Mouse (Mus musculus) kidney, adult 2 months (tissue): ENCODE measurements at regions not wholly inside any gene's neighbourhood (a gene's known extent, or its start where the extent isn't known, plus 50 kb on each side); places are given as distances from the start of the nearest gene placed in this dataset.
A peak's percentile ranks its signal among the peaks of the same experiment; 100 is the strongest.

Experiments used
- DNase-seq: peaks from one replicate; pipeline ENCODE4 v3.0.0; 2021
- H3K27ac ChIP-seq: fragments of 200-500 bp; 2 replicates; pipeline ENCODE4 v1.5.1; 2012; ENCODE audit warnings: low read depth, low read length, control low read depth, inconsistent platforms; ENCODE audit not compliant: insufficient read depth
- H3K27me3 ChIP-seq: fragments of 200-500 bp; replicated peaks from 2 replicates; pipeline ENCODE4 v1.6.1; 2012; ENCODE audit warnings: mild to moderate bottlenecking, moderate library complexity, low read length, inconsistent platforms; ENCODE audit not compliant: control insufficient read depth, insufficient read depth
- H3K36me3 ChIP-seq: fragments of 200-500 bp; 2 replicates; pipeline ENCODE4 v1.6.1; 2012; ENCODE audit warnings: mild to moderate bottlenecking, moderate library complexity, low read length, inconsistent platforms; ENCODE audit not compliant: control insufficient read depth, insufficient read depth
- H3K4me1 ChIP-seq: fragments of 200-500 bp; 2 replicates; pipeline ENCODE4 v1.6.1; 2011; ENCODE audit warnings: low read length; ENCODE audit not compliant: control insufficient read depth, insufficient read depth
- H3K4me3 ChIP-seq: fragments of 200-500 bp; 2 replicates; pipeline ENCODE4 v1.5.1; 2011; ENCODE audit warnings: mild to moderate bottlenecking, low read depth, low read length, control low read depth; ENCODE audit not compliant: insufficient read depth
- CTCF ChIP-seq: fragments of 200-500 bp; conservative IDR thresholded peaks from 2 replicates; pipeline ENCODE4 v1.5.1; 2011; ENCODE audit warnings: low read depth, mild to moderate bottlenecking, control low read depth, low read length, moderate library complexity, mixed read lengths; ENCODE audit not compliant: insufficient read depth, insufficient read length
- POLR2A ChIP-seq: fragments of 200-500 bp; IDR thresholded peaks from one replicate; pipeline ENCODE4 v1.6.1; 2011; ENCODE audit warnings: low read depth, low read length, control low read depth
- WGBS: fragments of 180-500 bp; shearing (Covaris S2); methylation state at CpG from one replicate; pipeline ENCODE4 v1.1.7; 2018; 5-methylcytosine and 5-hydroxymethylcytosine counted together

DNA sequence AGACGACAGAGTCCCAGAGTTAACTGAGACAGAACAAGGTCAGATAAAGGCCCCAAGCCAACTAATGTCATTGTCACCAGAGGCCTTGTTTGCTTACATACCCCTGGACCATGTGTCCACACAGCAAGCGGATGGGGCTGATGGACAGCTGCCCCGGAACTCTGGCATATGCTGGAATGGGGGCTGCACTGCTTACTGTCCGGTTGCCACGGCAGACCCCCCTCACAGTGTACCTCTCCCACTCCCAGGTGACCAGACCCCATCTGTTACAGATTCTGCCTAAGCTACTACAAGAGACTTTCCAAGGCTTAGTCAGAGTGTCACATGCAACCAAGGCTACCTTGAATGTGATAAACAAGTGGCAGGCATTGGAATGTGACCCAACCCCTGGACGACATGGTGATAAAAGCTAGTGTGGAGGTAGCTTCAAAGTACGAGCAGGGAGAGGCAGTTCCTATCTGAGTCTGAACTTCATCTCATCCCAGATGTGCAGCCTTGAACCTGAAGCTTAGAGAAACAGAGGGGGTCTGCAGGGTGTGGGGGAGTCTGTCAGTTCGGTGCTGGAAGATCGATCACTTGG lies 117.0 kb upstream of the Zmiz1 start:
- no peak for DNase-seq
- Histone ChIP-seq H3K27me3 (no peaks in the 10 kb centered on the region), H3K4me3 (no peak overlapping the region), H3K4me1 (peaks cover 8% of the 10 kb centered on the region; the same call in 1 of the 2 replicates), H3K27ac (no peak overlapping the region), H3K36me3 (no peaks in the 10 kb centered on the region)
- WGBS: 77% methylated on average over 9 of the region's 9 CpGs
- TF ChIP-seq CTCF: no peak
- TF ChIP-seq POLR2A: no peak

GRCm38 (mm10) chr14:25342865-25343565 lies 116.0 kb upstream of the Zmiz1 start:
- no peaks in the 10 kb centered on the region for H3K36me3 ChIP-seq
- DNase-seq: no peak
- no peak overlapping the region for H3K27ac ChIP-seq
- TF ChIP-seq POLR2A: no peak
- no peak for TF ChIP-seq CTCF
- no peaks in the 10 kb centered on the region for H3K27me3 ChIP-seq
- 63% methylated on average over 4 of the region's 4 CpGs for WGBS
- no peak overlapping the region for H3K4me3 ChIP-seq
- no peaks in the 10 kb centered on the region for H3K4me1 ChIP-seq

DNA sequence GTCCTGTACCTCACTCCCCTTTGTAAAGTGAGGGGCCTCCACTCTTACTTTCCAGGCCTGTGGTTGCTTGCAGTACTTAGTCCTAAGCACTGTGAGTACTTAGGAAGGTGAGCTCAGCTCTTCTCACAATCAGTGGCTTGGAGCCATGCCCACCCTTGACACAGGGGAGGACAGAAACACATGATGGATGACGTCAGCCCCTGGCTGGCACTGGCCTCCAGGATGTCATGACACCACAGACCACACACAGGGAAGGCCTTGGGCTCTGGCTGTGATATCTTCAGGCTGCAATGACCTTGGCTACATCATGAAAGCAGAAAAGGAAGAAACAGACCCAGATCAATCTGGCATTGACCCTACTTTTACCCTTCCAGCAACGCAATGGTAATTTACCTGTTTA lies 113.0 kb upstream of the Zmiz1 start:
- DNase-seq: peak; percentile 43
- WGBS: 44% methylated on average over 2 of the region's 2 CpGs
- Histone ChIP-seq H3K4me1 (no peaks in the 10 kb centered on the region), H3K27me3 (no peaks in the 10 kb centered on the region), H3K36me3 (no peaks in the 10 kb centered on the region), H3K27ac (no peak overlapping the region), H3K4me3 (no peak overlapping the region)
- TF ChIP-seq POLR2A (no peak), CTCF (no peak)

DNA sequence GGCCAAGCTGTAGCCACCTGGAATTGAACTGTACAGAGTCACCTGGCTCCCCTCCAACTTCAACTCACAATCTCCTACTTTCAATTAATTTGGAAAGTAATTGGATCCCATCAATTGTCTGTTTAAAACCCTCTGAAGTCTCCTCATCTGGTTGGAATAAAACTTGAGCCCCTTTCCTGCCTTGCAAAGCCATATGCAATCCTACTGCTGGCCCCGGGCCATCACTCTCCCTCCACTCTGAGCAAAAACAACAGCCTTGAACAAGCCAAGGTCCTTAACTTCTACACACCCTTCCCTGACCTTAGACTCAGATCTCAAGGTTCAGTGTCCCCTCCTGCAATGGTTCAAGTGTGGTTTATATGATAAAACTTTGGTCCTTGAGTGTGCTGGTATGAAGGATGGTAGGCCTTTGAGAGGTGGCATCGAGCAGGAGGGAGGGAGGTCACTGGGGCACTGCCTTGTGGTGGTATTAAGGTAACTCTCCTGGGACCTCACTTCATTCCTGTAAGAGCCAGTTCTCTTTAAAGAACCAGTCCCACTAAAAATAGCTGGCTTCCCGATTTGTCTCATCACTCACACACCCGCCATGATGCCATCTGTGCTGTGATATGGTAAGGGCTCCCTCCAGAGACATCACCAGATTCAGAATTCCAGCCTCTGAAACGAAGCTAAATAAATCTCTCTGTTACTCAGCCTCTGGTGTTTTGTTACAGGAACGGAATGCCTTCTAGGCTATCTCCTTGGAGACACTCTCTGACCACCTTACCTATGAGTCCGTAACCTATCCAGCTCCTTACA lies 112.0 kb upstream of the Zmiz1 start:
- Histone ChIP-seq H3K36me3 (no peaks in the 10 kb centered on the region), H3K27me3 (no peaks in the 10 kb centered on the region), H3K4me1 (no peaks in the 10 kb centered on the region), H3K27ac (no peak overlapping the region), H3K4me3 (no peak overlapping the region)
- DNase-seq: peak; percentile 61
- WGBS: 77% methylated on average over 7 of the region's 7 CpGs
- TF ChIP-seq CTCF: no peak
- no peak for TF ChIP-seq POLR2A

GRCm38 (mm10) chr14:25350282-25350964 lies 108.6 kb upstream of the Zmiz1 start:
- no peak overlapping the region for H3K27ac ChIP-seq
- TF ChIP-seq POLR2A: no peak
- no peak for TF ChIP-seq CTCF
- H3K36me3 ChIP-seq: no peaks in the 10 kb centered on the region
- no peaks in the 10 kb centered on the region for H3K27me3 ChIP-seq
- no peak overlapping the region for H3K4me3 ChIP-seq
- WGBS: 81% methylated on average over 9 of the region's 9 CpGs
- no peak for DNase-seq
- H3K4me1 ChIP-seq: no peaks in the 10 kb centered on the region

DNA sequence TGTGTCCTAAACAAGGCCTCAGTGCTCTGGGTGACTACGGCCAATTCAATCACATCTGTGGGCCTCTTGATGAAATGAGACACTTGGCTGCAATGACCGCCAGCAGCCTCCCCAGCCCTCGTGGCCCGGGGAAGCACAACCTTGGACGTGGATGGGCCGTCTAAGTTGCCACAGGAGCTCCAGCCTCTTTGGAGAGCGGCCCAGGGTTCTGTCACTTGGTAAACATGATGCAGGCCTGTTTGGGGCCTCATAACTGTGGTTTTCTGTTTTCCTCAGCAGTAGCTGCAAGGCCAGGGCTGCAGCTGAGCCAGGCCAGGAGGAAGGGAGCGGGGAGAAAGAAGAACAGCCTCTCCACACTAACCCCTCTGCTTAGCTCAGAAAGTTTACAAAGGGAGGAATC lies 105.2 kb upstream of the Zmiz1 start:
- no peaks in the 10 kb centered on the region for H3K4me1 ChIP-seq
- no peaks in the 10 kb centered on the region for H3K27me3 ChIP-seq
- H3K36me3 ChIP-seq: no peaks in the 10 kb centered on the region
- no peak overlapping the region for H3K4me3 ChIP-seq
- H3K27ac ChIP-seq: no peak overlapping the region
- DNase-seq: peak; percentile 57
- WGBS: 81% methylated on average over 8 of the region's 8 CpGs
- TF ChIP-seq POLR2A (no peak), CTCF (no peak)

DNA sequence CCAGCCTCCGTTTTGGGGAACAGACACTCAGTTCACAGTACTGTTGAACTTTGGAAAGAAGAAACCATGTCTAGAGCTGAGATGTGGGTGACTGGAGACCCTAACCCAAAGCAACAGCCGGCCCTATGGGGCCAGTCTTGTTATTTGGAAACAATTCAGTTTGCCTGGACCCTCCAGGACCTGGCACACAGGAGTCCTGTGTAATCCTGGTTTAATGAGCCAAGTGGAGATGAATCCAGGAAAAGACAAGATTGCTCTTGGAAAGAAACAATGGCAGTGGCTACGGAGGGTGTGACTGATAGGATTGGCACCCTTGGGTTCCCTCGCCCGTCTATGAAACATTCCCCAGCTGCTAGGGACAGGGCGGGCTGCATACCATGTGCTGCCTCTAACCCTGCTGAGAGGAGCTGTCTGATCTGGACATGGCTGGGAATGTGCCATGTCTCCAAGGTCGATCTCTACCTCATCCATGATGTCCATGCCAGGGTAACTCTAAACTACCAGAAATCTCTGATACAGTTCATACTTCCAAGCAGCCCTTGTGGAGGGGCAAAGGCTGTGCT lies 104.6 kb upstream of the Zmiz1 start:
- DNase-seq: no peak
- Histone ChIP-seq H3K27me3 (no peaks in the 10 kb centered on the region), H3K36me3 (no peaks in the 10 kb centered on the region), H3K4me3 (no peak overlapping the region), H3K27ac (no peak overlapping the region), H3K4me1 (no peaks in the 10 kb centered on the region)
- no peak for TF ChIP-seq CTCF
- no peak for TF ChIP-seq POLR2A
- WGBS: 82% methylated on average over 7 of the region's 7 CpGs
